Mouse (Mus musculus) brain, embryonic 14.5 days (tissue): ENCODE data around the gene Olfr93. TPM values are rescaled to one million over a fixed set of nuclear protein-coding genes. Genes with fewer than 3 reads are reported as not detected.
"Not testable (repeated sequence)": the region's sequence is repeated elsewhere in the genome, so short reads cannot be mapped to it uniquely, and the experiment has no call there.

Source experiments
- DNase-seq: peaks from one replicate; pipeline ENCODE4 v3.0.0-alpha.2; 2011; ENCODE audit warnings: low read depth
- CTCF ChIP-seq: fragments of 200-500 bp; IDR thresholded peaks from 2 replicates; pipeline ENCODE4 v1.5.1; 2012; ENCODE audit warnings: inconsistent platforms, mild to moderate bottlenecking, moderate library complexity, borderline replicate concordance; ENCODE audit not compliant: insufficient read depth, insufficient read length; ENCODE audit errors: extremely low read depth
- POLR2A ChIP-seq: fragments of 200-500 bp; IDR thresholded peaks from 2 replicates; pipeline ENCODE4 v1.6.1; 2012; ENCODE audit warnings: mild to moderate bottlenecking, inconsistent platforms, borderline replicate concordance; ENCODE audit not compliant: poor library complexity, insufficient read depth, insufficient read length, severe bottlenecking; ENCODE audit errors: extremely low read depth
- polyA plus RNA-seq: library from polyadenylated mRNA; depleted of rRNA; stranded (reverse); fragments of >200 nt; gene quantifications from 2 replicates; pipeline ENCODE4 v1.2.3, GENCODE M21; 2012; rRNA removed

The Olfr93 gene
- polyA plus RNA-seq = not detected in 2 replicates

- no peak for TF ChIP-seq POLR2A
- TF ChIP-seq CTCF = no peak
- DNase-seq = no peak
Measured at GRCm38 (mm10) chr17:37161394-37161793, at the start of gene Olfr93. TSS of gene Olfr93 (minus strand) at chr17:37161494.

GRCm38 (mm10) chr17:37203917-37204236, 42.6 kb upstream of the Olfr93 start:
- no peak for TF ChIP-seq POLR2A
- TF ChIP-seq CTCF = no peak
- no peak for DNase-seq

- DNase-seq = peak; percentile 90
- no peak for TF ChIP-seq POLR2A
- peak; percentile 99 for TF ChIP-seq CTCF
Measured at GRCm38 (mm10) chr17:37203206-37203916, 42.1 kb upstream of the Olfr93 start.

GRCm38 (mm10) chr17:37200894-37201293, 39.6 kb upstream of the Olfr93 start, which contains the start of gene Olfr94:
TSS of gene Olfr94 (minus strand) at chr17:37200994.
- TF ChIP-seq CTCF (no peak), POLR2A (no peak)
- no peak for DNase-seq

GRCm38 (mm10) chr17:37196845-37197724, 35.8 kb upstream of the Olfr93 start:
- DNase-seq = peak; percentile 65
- TF ChIP-seq POLR2A (no peak), CTCF (no peak)

- TF ChIP-seq CTCF = no peak
- TF ChIP-seq POLR2A = no peak
- DNase-seq = no peak
Measured at GRCm38 (mm10) chr17:37194782-37195181, 33.5 kb upstream of the Olfr93 start.

- TF ChIP-seq CTCF = no peak
- no peak for TF ChIP-seq POLR2A
- no peak for DNase-seq
Measured at GRCm38 (mm10) chr17:37193656-37194055, 32.4 kb upstream of the Olfr93 start, which contains the start of gene Ubd. TSS of gene Ubd (plus strand) at chr17:37193892.

GRCm38 (mm10) chr17:37193032-37193431, 31.7 kb upstream of the Olfr93 start:
- DNase-seq = no peak
- TF ChIP-seq CTCF (no peak), POLR2A (no peak)

GRCm38 (mm10) chr17:37190711-37191110, 29.4 kb upstream of the Olfr93 start:
- DNase-seq = peak; percentile 64
- TF ChIP-seq POLR2A (no peak), CTCF (no peak)

- no peak for TF ChIP-seq CTCF
- TF ChIP-seq POLR2A = no peak
- no peak for DNase-seq
Measured at GRCm38 (mm10) chr17:37185474-37185873, 24.2 kb upstream of the Olfr93 start.

- DNase-seq = not testable (repeated sequence)
Measured at GRCm38 (mm10) chr17:37131366-37131765, 29.9 kb downstream of the Olfr93 start.
